In the genomic region with DNA sequence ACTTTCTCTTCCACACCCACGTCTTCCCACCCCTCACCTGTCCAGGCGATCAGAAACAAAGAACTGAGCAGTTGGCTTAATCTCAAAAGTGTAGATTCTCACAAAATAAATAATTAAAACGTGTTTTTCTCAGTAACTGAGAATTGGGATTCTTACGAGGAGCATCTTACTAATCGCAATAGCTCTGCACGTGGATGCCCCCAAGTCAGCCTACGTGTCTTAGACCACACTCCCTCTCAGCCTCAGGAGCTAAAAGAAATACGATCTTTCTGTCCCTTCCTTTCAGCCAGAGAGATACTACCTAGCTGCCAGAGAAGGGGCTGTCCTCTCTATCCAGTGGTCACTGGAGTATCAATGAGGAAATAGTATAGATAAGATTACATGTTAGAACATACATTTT, we compare ENCODE assay signal across 22 mouse cellular contexts.
A peak's percentile ranks its signal among the peaks of the same experiment; 100 is the strongest.
DNase-seq lines count a peak whose midpoint lies in the region; TF ChIP-seq lines count a peak whose summit lies in the region.
"Had no signal": no experiment of that assay in that cellular context is flagged by ENCODE, and none has a peak within 500 bp of the region (broad histone marks: within the 10 kb centered on the region; RNA-seq: fewer than 3 reads in every experiment).

No protein-coding gene starts in this region.

- no peaks in the 10 kb centered on the region for H3K9me3 ChIP-seq in CH12.LX (replicated peaks; ENCODE audit: low read length)
- H3K9me3 ChIP-seq: embryonic facial prominence, embryonic 10.5 days; embryonic facial prominence, embryonic 12.5 days; forebrain, embryonic 13.5 days; forebrain, embryonic 15.5 days; G1E had no signal

- no peak for TF ChIP-seq RAD21 in CH12.LX (IDR thresholded peaks at IDR 0.05; ENCODE audit: low read depth, low read length)

- H3K4me3 ChIP-seq in left cerebral cortex, adult 2 months, result no peak overlapping the region
- peak overlapping the region in 1 of 3 experiments; percentile 28 for H3K4me3 ChIP-seq in CH12.LX (replicated peaks in 1 of 3; ENCODE audit: low read depth in 2 of 3, low read length in 2 of 3, poor library complexity in 1 of 3)
- peak overlapping the region; percentile 15; the same call in 1 of the 2 replicates for H3K4me3 ChIP-seq in bone marrow macrophage, adult 2 months (ENCODE audit: insufficient read depth, low read length)
- H3K4me3 ChIP-seq in cortical plate, adult 2 months (ENCODE audit: insufficient read depth, low read length), result no peak overlapping the region
- H3K4me3 ChIP-seq: embryonic facial prominence, embryonic 10.5 days; embryonic facial prominence, embryonic 12.5 days; forebrain, embryonic 13.5 days; forebrain, embryonic 15.5 days had no signal

- TF ChIP-seq EP300 in CH12.LX (IDR thresholded peaks at IDR 0.05; ENCODE audit: low read length), result no peak

- peaks cover 32% of the 10 kb centered on the region for H3K79me2 ChIP-seq in CH12.LX (replicated peaks; ENCODE audit: control insufficient read depth, extremely low read depth, insufficient read depth, poor library complexity, severe bottlenecking)

- peak overlapping the region; percentile 68; the same call in 1 of the 2 replicates for H3K27ac ChIP-seq in left cerebral cortex, adult 2 months
- H3K27ac ChIP-seq in CH12.LX (ENCODE audit: insufficient read depth, low read depth), result peak overlapping the region; percentile 100
- peak overlapping the region; percentile 94 for H3K27ac ChIP-seq in bone marrow macrophage, adult 2 months (ENCODE audit: insufficient read depth, low read depth, low read length)
- peak overlapping the region; percentile 29; the same call in 1 of the 2 replicates for H3K27ac ChIP-seq in cortical plate, adult 2 months (ENCODE audit: insufficient read depth, low read length)
- H3K27ac ChIP-seq: embryonic facial prominence, embryonic 10.5 days; embryonic facial prominence, embryonic 12.5 days; forebrain, embryonic 13.5 days; forebrain, embryonic 15.5 days had no signal

- no peak; the same call in none of the 2 replicates for TF ChIP-seq POLR2A in CH12.LX (IDR thresholded peaks at IDR 0.05; ENCODE audit: low read depth, low read length)
- no peak for TF ChIP-seq POLR2A in bone marrow macrophage, adult 2 months (IDR thresholded peaks at IDR 0.05; ENCODE audit: borderline replicate concordance, low read depth, low read length)
- no peak for TF ChIP-seq POLR2A in cortical plate, adult 2 months (IDR thresholded peaks at IDR 0.05; ENCODE audit: extremely low read depth, insufficient read depth, low read length)

- no peak for TF ChIP-seq CTCF in left cerebral cortex, adult 2 months (IDR thresholded peaks at IDR 0.05)
- no peak for TF ChIP-seq CTCF in CH12.LX (conservative IDR thresholded peaks at IDR 0.05 in 1 of 2, IDR thresholded peaks at IDR 0.05 in 1 of 2; ENCODE audit: low read depth in 2 of 2, low read length in 2 of 2)
- no peak for TF ChIP-seq CTCF in bone marrow macrophage, adult 2 months (IDR thresholded peaks at IDR 0.05; ENCODE audit: low read depth, low read length)
- no peak for TF ChIP-seq CTCF in cortical plate, adult 2 months (IDR thresholded peaks at IDR 0.05; ENCODE audit: extremely low read depth, insufficient read depth, low read length)

- H3K4me1 ChIP-seq in CH12.LX (ENCODE audit: control insufficient read depth in 1 of 2, insufficient read depth in 2 of 2), result peaks cover 13 to 55% of the 10 kb centered on the region in 2 experiments
- H3K4me1 ChIP-seq in bone marrow macrophage, adult 2 months (ENCODE audit: control insufficient read depth, insufficient read depth, low read length), result peaks cover 34% of the 10 kb centered on the region
- peaks cover 13% of the 10 kb centered on the region for H3K4me1 ChIP-seq in cortical plate, adult 2 months (ENCODE audit: control insufficient read depth, insufficient read depth, low read length)

- in situ Hi-C loops in CH12.LX (cut with MboI; ENCODE audit: low pct_ligation_motif_present, low pct_unique_long_range_greater_than_20kb, low sequenced_read_pairs), result no loop called here

- dilution Hi-C loops in CH12.LX (cut with MboI; ENCODE audit: extremely low pct_ligation_motif_present, extremely low pct_unique_long_range_greater_than_20kb, low sequenced_read_pairs), result no loop called here

- no peak for DNase-seq in left cerebral cortex, adult 2 months (ENCODE audit: extremely low spot score in 1 of 2, low spot score in 2 of 2)
- no peak for DNase-seq in left cerebral cortex, postnatal 25 days (ENCODE audit: low spot score in 2 of 2)
- no peak for DNase-seq in CH12.LX (ENCODE audit: extremely low read depth)
- no peak for DNase-seq in heart, adult 11 months
- no peak for DNase-seq in cerebellum, adult 9-10 months
- no peak for DNase-seq in kidney, postnatal 10 days
- DNase-seq: adrenal gland, adult 8-10 months; adrenal gland, postnatal 14 days; adrenal gland, postnatal 36 days; cerebellum, adult 11-12 months; cerebellum, adult 2 months; cerebellum, adult 9-11 months; cerebellum, postnatal 14 days; cerebellum, postnatal 36 days; forebrain, postnatal 0 days had no signal

- peaks cover 5 to 35% of the 10 kb centered on the region in 2 experiments for H3K36me3 ChIP-seq in CH12.LX (replicated peaks in 1 of 2; ENCODE audit: control insufficient read depth in 1 of 2, insufficient read depth in 1 of 2, low read length in 1 of 2)
- H3K36me3 ChIP-seq: embryonic facial prominence, embryonic 10.5 days; embryonic facial prominence, embryonic 12.5 days; forebrain, embryonic 15.5 days; G1E had no signal

- intact Hi-C loops in left cerebral cortex, adult 2 months (cut with DNase I), result no loop called here
- intact Hi-C loops in left cerebral cortex, postnatal 25 days (cut with DNase I), result no loop called here

- H3K9ac ChIP-seq in CH12.LX (ENCODE audit: insufficient read depth, low read depth), result peak overlapping the region; percentile 92
- H3K9ac ChIP-seq: embryonic facial prominence, embryonic 12.5 days; forebrain, embryonic 13.5 days; forebrain, embryonic 15.5 days; forebrain, postnatal 0 days had no signal

- H3K4me2 ChIP-seq in CH12.LX (ENCODE audit: insufficient read depth, low read depth, poor library complexity, severe bottlenecking), result peak overlapping the region; percentile 97
- H3K4me2 ChIP-seq: embryonic facial prominence, embryonic 12.5 days; forebrain, embryonic 13.5 days; forebrain, embryonic 15.5 days had no signal

- H3K27me3 ChIP-seq in CH12.LX (replicated peaks), result no peaks in the 10 kb centered on the region
- H3K27me3 ChIP-seq: embryonic facial prominence, embryonic 12.5 days; forebrain, embryonic 13.5 days; forebrain, embryonic 15.5 days had no signal

TF ChIP-seq in CH12.LX, 34 proteins besides CTCF, POLR2A, EP300 and RAD21:
- TF ChIP-seq TBP (conservative IDR thresholded peaks at IDR 0.05; ENCODE audit: low read depth, low read length), result 0 out of 2 replicates have a peak, but pooled peaks have one; percentile 14
- TF ChIP-seq CHD2 (IDR thresholded peaks at IDR 0.05; ENCODE audit: low read length), result no peak
- TF ChIP-seq MYC (IDR thresholded peaks at IDR 0.05; ENCODE audit: low read depth, low read length), result peak; percentile 65; the same call in 1 of the 2 replicates
- TF ChIP-seq JUN (IDR thresholded peaks at IDR 0.05; ENCODE audit: insufficient read depth, low read depth, low read length), result no peak
- TF ChIP-seq BHLHE40 (IDR thresholded peaks at IDR 0.05; ENCODE audit: low read depth, low read length), result peak; percentile 53

Comparison
In these comparisons a context has a peak if more than half of its experiments do, and no peak if none do; other contexts are left out.
1. H3K27ac ChIP-seq: peak in every context shown above with its lines; median percentile 100 in CH12.LX; 94 in bone marrow macrophage, adult 2 months; 68 in left cerebral cortex, adult 2 months; 29 in cortical plate, adult 2 months.